Mouse (Mus musculus): ENCODE measurements at regions not wholly inside any gene's neighbourhood (a gene's known extent, or its start where the extent isn't known, plus 50 kb on each side); places are given as distances from the start of the nearest gene placed in this dataset.

DNA sequence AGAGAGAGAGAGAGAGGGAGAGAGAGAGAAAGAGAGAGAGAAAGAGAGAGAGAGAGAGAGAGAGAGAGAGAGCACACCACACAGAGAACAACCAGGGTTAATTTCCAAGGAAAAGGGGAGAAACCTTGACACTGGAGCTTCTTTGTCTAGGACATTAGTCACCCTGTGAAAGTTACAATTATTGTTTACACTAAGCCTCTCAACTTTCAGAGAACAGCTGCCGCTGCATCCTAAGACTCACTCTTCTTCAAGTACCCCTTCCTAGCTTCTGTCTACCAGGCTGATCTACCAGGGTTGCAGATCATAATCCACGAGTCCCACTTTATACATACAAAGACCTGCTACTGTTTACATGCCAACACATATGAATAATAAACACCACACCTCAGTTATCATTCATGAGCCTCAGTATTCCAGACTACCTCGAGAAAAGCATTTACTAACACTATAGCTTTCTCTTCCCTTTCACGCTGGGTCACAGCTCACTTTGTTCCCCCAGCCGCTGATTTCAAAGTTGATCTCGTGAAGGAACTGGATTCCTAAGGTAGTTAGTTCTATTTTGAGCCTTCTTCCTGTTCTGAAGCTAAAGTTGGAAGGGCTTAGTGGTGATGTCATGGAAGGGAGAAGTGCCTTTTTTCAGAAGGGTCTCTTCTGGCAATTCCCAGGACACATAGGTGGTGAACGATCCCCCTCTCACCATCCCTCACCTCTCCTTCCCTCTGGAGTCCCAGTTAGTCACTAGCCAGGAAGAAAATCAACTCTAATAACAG lies 64.8 kb upstream of the Ak4 start:
- WGBS, result 22% methylated on average over 7 of the region's 7 CpGs
- ATAC-seq (no peak), DNase-seq (ENCODE audit: low spot score) (no peak)
- no peaks in the 10 kb centered on the region for H3K27me3 ChIP-seq (ENCODE audit: insufficient read depth, low read length)
- H3K4me2 ChIP-seq (ENCODE audit: low read depth, low read length), result peak overlapping the region; percentile 94
- peaks cover 3% of the 10 kb centered on the region; the same call in 1 of the 2 replicates for H3K4me1 ChIP-seq (ENCODE audit: insufficient read depth, low read length)
- no peaks in the 10 kb centered on the region for H3K36me3 ChIP-seq (ENCODE audit: insufficient read depth, low read length)
- peak overlapping the region; percentile 90 for H3K4me3 ChIP-seq (ENCODE audit: low read length)
- H3K27ac ChIP-seq, result peak overlapping the region; percentile 96; the same call in 1 of the 2 replicates
- no peak for TF ChIP-seq CTCF (IDR thresholded peaks at IDR 0.05; ENCODE audit: low read depth)
- no peaks in the 10 kb centered on the region for H3K9me3 ChIP-seq (ENCODE audit: low read length)
- peak overlapping the region; percentile 95; the same call in 1 of the 2 replicates for H3K9ac ChIP-seq (replicated peaks; ENCODE audit: low read length)

DNA sequence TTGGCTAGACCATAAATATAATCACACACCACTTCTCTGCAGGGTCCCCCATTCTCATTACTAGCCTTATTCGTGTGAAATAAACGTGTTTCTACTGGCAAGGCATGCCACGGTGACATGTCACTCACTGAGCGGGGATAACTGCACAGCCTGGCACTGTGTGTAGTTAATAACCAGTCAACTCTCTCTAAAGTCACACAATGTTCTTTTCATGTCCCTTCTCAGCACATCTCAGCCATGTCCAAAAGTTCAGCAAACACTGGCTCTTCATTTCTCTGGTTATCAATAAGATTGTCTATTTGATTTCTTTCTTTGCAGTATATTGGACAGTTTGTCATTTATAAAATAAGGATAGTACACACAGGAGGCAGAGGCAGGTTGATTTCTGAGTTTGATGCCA lies 66.9 kb upstream of the Ak4 start:
- WGBS, result 54% methylated on average over 4 of the region's 4 CpGs
- no peak overlapping the region for H3K9ac ChIP-seq (replicated peaks; ENCODE audit: low read length)
- ATAC-seq, result no peak

DNA sequence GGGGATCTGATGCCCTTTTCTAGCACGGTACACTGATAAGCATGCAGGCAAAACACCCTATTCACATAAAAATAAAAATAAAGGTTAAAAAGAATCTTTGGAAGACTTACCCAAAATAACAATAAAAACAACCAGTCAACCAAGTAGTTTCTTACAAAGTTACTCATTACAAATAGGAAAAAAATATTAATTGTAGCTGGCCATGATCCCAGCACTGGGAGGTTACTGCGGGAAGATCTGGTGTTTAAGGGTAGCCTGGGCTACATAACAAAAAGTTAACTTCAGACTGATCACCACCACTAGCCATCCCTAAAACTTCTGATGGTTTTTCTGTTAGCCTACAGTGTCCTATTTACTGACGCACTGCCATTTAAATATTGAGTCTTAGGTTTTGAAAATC lies 67.4 kb upstream of the Ak4 start:
- no peak for DNase-seq (ENCODE audit: low spot score)
- Histone ChIP-seq H3K9ac (replicated peaks; ENCODE audit: low read length) (no peak overlapping the region), H3K4me3 (ENCODE audit: low read length) (no peak overlapping the region), H3K4me2 (ENCODE audit: low read depth, low read length) (no peak overlapping the region), H3K27me3 (ENCODE audit: insufficient read depth, low read length) (no peaks in the 10 kb centered on the region), H3K36me3 (ENCODE audit: insufficient read depth, low read length) (peaks cover 2% of the 10 kb centered on the region; the same call in 1 of the 2 replicates), H3K4me1 (ENCODE audit: insufficient read depth, low read length) (peaks cover 3% of the 10 kb centered on the region; the same call in 1 of the 2 replicates), H3K9me3 (ENCODE audit: low read length) (no peaks in the 10 kb centered on the region), H3K27ac (no peak overlapping the region)
- no peak for ATAC-seq
- WGBS, result 89% methylated on average over 3 of the region's 3 CpGs
- TF ChIP-seq CTCF (IDR thresholded peaks at IDR 0.05; ENCODE audit: low read depth), result no peak

More for the DNA sequence above, 66.9 kb upstream of the Ak4 start:
- Histone ChIP-seq H3K36me3 (ENCODE audit: insufficient read depth, low read length) (no peaks in the 10 kb centered on the region), H3K27ac (no peak overlapping the region), H3K27me3 (ENCODE audit: insufficient read depth, low read length) (no peaks in the 10 kb centered on the region), H3K9me3 (ENCODE audit: low read length) (no peaks in the 10 kb centered on the region), H3K4me3 (ENCODE audit: low read length) (no peak overlapping the region), H3K4me2 (ENCODE audit: low read depth, low read length) (no peak overlapping the region), H3K4me1 (ENCODE audit: insufficient read depth, low read length) (peaks cover 3% of the 10 kb centered on the region; the same call in 1 of the 2 replicates)
- no peak for DNase-seq (ENCODE audit: low spot score)
- TF ChIP-seq CTCF (IDR thresholded peaks at IDR 0.05; ENCODE audit: low read depth), result no peak

DNA sequence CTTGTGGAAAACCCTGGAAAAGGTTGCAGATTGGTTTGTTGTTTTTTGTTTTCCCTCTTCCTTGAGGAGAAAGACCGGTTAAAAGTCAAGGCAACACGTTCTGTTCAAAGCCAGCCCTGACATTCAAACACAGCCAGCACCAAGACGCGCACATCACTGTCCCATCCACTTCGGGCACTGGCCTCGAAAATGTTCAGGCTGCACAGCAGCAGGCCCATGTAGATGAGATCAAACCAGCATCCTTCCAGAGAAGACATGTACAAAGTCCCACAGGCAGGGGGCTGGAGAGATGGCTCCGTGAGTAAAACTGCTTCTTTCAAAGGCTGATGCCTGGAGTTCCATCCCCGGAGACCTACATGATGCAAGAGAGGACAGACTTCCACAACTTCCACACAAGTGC lies 68.4 kb upstream of the Ak4 start:
- Histone ChIP-seq H3K27me3 (ENCODE audit: insufficient read depth, low read length) (no peaks in the 10 kb centered on the region), H3K36me3 (ENCODE audit: insufficient read depth, low read length) (peaks cover 10% of the 10 kb centered on the region), H3K4me2 (ENCODE audit: low read depth, low read length) (no peak overlapping the region), H3K9ac (replicated peaks; ENCODE audit: low read length) (no peak overlapping the region), H3K27ac (no peak overlapping the region), H3K9me3 (ENCODE audit: low read length) (no peaks in the 10 kb centered on the region), H3K4me1 (ENCODE audit: insufficient read depth, low read length) (peaks cover 3% of the 10 kb centered on the region; the same call in 1 of the 2 replicates), H3K4me3 (ENCODE audit: low read length) (no peak overlapping the region)
- ATAC-seq (no peak), DNase-seq (ENCODE audit: low spot score) (no peak)
- TF ChIP-seq CTCF (IDR thresholded peaks at IDR 0.05; ENCODE audit: low read depth), result no peak
- 67% methylated on average over 8 of the region's 8 CpGs for WGBS

DNA sequence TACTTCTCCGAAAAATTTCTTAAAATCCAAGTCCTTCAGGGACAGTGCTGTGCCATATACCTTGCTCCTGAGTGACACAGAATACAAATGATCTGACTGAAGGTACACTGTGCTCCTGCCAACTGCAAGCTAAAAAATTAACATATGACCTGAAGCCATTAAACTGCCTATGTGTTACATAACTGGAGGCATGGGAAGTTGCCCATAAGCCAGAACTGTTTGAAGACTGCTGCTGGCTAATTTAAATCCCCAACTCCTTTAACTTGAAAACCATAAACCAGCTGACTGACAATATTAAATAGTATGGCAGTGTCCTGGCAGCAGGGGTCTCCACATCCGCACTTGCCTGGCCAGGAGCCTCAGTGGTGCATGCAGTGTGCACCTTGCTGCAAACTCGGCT lies 68.9 kb upstream of the Ak4 start:
- Histone ChIP-seq H3K4me1 (ENCODE audit: insufficient read depth, low read length) (peaks cover 3% of the 10 kb centered on the region; the same call in 1 of the 2 replicates), H3K9me3 (ENCODE audit: low read length) (no peaks in the 10 kb centered on the region), H3K4me2 (ENCODE audit: low read depth, low read length) (no peak overlapping the region), H3K27ac (no peak overlapping the region), H3K4me3 (ENCODE audit: low read length) (no peak overlapping the region), H3K27me3 (ENCODE audit: insufficient read depth, low read length) (no peaks in the 10 kb centered on the region), H3K9ac (replicated peaks; ENCODE audit: low read length) (no peak overlapping the region), H3K36me3 (ENCODE audit: insufficient read depth, low read length) (peaks cover 12% of the 10 kb centered on the region)
- no peak for TF ChIP-seq CTCF (IDR thresholded peaks at IDR 0.05; ENCODE audit: low read depth)
- ATAC-seq (no peak), DNase-seq (ENCODE audit: low spot score) (no peak)
- 84% methylated on average over 3 of the region's 3 CpGs for WGBS

DNA sequence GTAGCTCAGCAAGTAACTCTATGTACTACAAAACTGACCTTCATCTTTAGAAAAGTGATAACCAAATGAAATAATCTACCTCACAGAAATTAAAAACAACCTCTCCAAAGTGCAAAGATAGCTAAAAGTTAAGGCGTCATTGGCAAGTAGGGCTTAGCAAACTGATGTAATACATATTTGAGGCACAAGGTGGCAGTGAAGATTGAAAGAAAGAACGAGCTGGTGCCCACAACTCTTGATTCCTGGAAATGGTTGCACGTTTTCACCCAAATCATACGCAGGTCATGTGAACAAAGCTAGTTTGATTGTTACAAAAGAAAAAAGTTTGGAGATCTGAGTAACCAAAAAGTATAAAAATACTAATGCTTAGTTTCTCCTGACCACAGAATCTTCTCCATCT lies 69.7 kb upstream of the Ak4 start:
- 11% methylated on average over 4 of the region's 4 CpGs for WGBS
- Histone ChIP-seq H3K27ac (no peak overlapping the region), H3K4me3 (ENCODE audit: low read length) (no peak overlapping the region), H3K4me2 (ENCODE audit: low read depth, low read length) (no peak overlapping the region), H3K9me3 (ENCODE audit: low read length) (no peaks in the 10 kb centered on the region), H3K36me3 (ENCODE audit: insufficient read depth, low read length) (peaks cover 12% of the 10 kb centered on the region), H3K9ac (replicated peaks; ENCODE audit: low read length) (no peak overlapping the region), H3K27me3 (ENCODE audit: insufficient read depth, low read length) (no peaks in the 10 kb centered on the region), H3K4me1 (ENCODE audit: insufficient read depth, low read length) (peaks cover 3% of the 10 kb centered on the region; the same call in 1 of the 2 replicates)
- TF ChIP-seq CTCF (IDR thresholded peaks at IDR 0.05; ENCODE audit: low read depth), result peak; percentile 77
- DNase-seq (ENCODE audit: low spot score), result peak; percentile 82
- ATAC-seq, result no peak

DNA sequence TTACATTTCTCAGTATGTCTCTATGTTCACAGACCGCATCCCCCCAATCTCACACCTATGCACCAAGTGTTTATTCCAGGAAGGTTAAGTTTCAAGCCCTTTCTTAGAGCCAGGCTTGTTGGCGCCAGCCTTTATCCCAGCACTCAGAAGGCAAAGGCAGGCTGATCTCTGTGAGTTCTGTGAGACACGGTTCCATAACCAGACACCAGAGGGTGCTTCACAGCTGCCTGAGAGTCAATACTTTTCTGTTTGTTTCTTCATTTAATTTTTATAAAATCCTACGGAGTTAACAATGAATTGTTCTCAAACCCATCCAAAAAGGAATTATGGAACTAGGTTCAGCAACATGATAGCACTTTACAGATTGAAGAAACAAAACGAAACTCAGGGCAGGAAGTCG lies 71.8 kb upstream of the Ak4 start:
- no peaks in the 10 kb centered on the region for H3K9me3 ChIP-seq (ENCODE audit: low read length)
- no peak overlapping the region for H3K9ac ChIP-seq (replicated peaks; ENCODE audit: low read length)
- no peaks in the 10 kb centered on the region for H3K27me3 ChIP-seq (ENCODE audit: insufficient read depth, low read length)
- H3K4me1 ChIP-seq (ENCODE audit: insufficient read depth, low read length), result no peaks in the 10 kb centered on the region
- no peak for ATAC-seq
- H3K27ac ChIP-seq, result no peak overlapping the region
- peak; percentile 47; the same call in 1 of the 2 replicates for TF ChIP-seq CTCF (IDR thresholded peaks at IDR 0.05; ENCODE audit: low read depth)
- no peak overlapping the region for H3K4me2 ChIP-seq (ENCODE audit: low read depth, low read length)
- no peak overlapping the region for H3K4me3 ChIP-seq (ENCODE audit: low read length)
- DNase-seq (ENCODE audit: low spot score), result no peak
- WGBS, result 82% methylated on average over 6 of the region's 6 CpGs
- H3K36me3 ChIP-seq (ENCODE audit: insufficient read depth, low read length), result peaks cover 21% of the 10 kb centered on the region
